Mouse (Mus musculus) adipose tissue, adult 10 weeks (tissue): ENCODE results near the gene Gm6902. TPM values are rescaled to one million over a fixed set of nuclear protein-coding genes. Genes with fewer than 3 reads are reported as not detected.

Experiments
- polyA plus RNA-seq: library from polyadenylated mRNA; stranded (reverse); fragments of 350-450 nt; fragmentation: Illumina TruSeq; extraction: RNeasy Lipid Tissue Mini Kit (QIAGEN cat#74804); gene quantifications from one replicate; pipeline ENCODE4 v1.2.3, GENCODE M21; 2014; ENCODE audit warnings: low read depth, low replicate concordance

The Gm6902 gene
- not detected for polyA plus RNA-seq

DNA sequence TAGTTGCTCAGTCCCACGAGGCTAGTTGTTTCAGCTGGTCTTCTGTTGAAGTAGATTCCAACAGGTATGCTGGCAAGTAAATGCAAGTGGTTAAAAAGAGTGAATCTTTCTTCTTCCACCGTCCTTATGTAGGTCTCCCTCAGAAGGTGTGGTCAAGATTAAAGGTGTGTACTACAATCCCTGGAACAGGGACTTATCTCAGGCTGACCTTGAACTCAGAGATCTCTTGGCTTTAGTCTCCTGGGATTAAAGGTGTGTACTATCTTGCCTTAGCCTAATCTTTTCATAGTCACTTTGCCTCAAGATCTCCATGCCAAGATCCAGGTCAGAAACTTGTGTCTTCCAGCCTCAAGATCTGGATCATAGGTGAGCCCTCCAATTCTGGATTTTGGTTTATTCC is at the start of gene Gm6902:
Gene Gm6902 (minus strand): TSS at position 101 of the 400 bp plus-strand sequence.

DNA sequence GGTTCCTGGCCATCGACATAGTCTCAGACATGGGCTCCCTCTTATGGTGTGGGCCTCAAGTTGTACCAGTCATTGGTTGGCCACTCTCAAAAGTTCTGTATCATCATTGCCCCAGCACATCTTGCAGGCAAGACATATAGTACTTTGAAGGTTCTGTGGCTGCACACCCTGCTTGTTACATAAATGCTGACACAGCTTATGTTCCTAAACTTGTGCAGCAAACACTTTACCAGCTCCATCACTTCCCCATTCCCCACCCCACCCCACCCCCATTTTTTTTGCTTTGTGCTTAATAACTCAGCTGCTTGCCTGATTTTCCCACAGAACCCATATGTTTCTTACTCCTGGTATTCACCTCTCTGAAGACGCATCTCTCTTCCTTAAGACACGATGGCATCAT is 22.2 kb upstream of the Gm6902 start, which contains the start of gene Nlrp4e:
Gene Nlrp4e (plus strand): TSS at position 301 of the 400 bp plus-strand sequence.

DNA sequence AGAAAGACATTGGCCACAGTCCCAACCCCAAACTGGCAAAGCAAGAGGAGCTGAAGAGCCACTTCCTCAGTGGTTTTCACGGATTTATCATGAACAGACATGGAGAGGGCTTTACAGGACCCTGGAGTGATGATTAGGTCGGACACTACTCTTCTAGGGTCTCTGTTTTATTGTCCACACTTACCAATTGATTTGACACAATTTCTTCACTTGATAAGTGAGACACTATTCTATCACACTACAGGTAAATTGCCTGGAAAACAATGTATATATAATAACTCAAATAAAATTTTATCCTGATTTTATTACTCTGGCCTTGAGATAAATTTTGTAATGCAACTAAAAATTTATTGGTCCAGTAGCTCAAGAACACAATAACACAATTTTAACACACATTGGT is 27.1 kb downstream of the Gm6902 start, which contains the start of gene Vmn1r166:
Gene Vmn1r166 (minus strand): TSS at position 101 of the 400 bp plus-strand sequence.

Other genes starting within 250 kb of the Gm6902 start
- gene Vmn1r163, start 223.4 kb downstream of the Gm6902 start, polyA plus RNA-seq: not detected
- not detected for gene Gm8720, start 211.4 kb downstream of the Gm6902 start, polyA plus RNA-seq
- not detected for gene Gm10662, start 134.4 kb downstream of the Gm6902 start, polyA plus RNA-seq
- not detected for gene Vmn1r165, start 61.6 kb downstream of the Gm6902 start, polyA plus RNA-seq
- not detected for gene Vmn1r166, start 27.2 kb downstream of the Gm6902 start, polyA plus RNA-seq
- gene Nlrp4e, start 22.3 kb upstream of the Gm6902 start, polyA plus RNA-seq: not detected
- gene Nlrp5, start 107.0 kb upstream of the Gm6902 start, polyA plus RNA-seq: not detected
- gene Vmn1r167, start 228.3 kb upstream of the Gm6902 start, polyA plus RNA-seq: not detected